Mouse (Mus musculus) lung, embryonic 16.5 days (tissue): ENCODE measurements around the gene Abi3. TPM values are rescaled to one million over a fixed set of nuclear protein-coding genes. Genes with fewer than 3 reads are reported as not detected.

Experiments used
- ATAC-seq: fragments of 200-750 bp; cut with Nextera tagmentation; 2 replicates; pipeline ENCODE4 v1.8.0; 2017; ENCODE audit warnings: low read depth, mild to moderate bottlenecking, moderate library complexity
- H3K27ac ChIP-seq: fragments of 300-500 bp; sonication (generic); 2 replicates; pipeline ENCODE4 v1.5.1; 2014; ENCODE audit warnings: mild to moderate bottlenecking, control low read depth, low read length
- H3K27me3 ChIP-seq: fragments of 300-500 bp; sonication (generic); 2 replicates; pipeline ENCODE4 v1.6.1; 2014; ENCODE audit warnings: low read depth, low read length, mixed read lengths; ENCODE audit not compliant: control insufficient read depth, insufficient read depth
- H3K36me3 ChIP-seq: fragments of 300-500 bp; sonication (generic); 2 replicates; pipeline ENCODE4 v1.6.1; 2014; ENCODE audit warnings: low read length; ENCODE audit not compliant: control insufficient read depth, insufficient read depth
- H3K4me1 ChIP-seq: fragments of 300-500 bp; sonication (generic); replicated peaks from 2 replicates; pipeline ENCODE4 v1.6.1; 2014; ENCODE audit warnings: low read length, mixed read lengths; ENCODE audit not compliant: control insufficient read depth, insufficient read depth
- H3K4me2 ChIP-seq: fragments of 300-500 bp; sonication (generic); 2 replicates; pipeline ENCODE4 v1.6.1; 2014; ENCODE audit warnings: low read depth, low read length, control low read depth
- H3K4me3 ChIP-seq: fragments of 300-500 bp; sonication (generic); 2 replicates; pipeline ENCODE4 v1.5.1; 2014; ENCODE audit warnings: mild to moderate bottlenecking, low read length, control low read depth
- H3K9ac ChIP-seq: fragments of 300-500 bp; sonication (generic); 2 replicates; pipeline ENCODE4 v1.6.1; 2014; ENCODE audit warnings: low read length, control low read depth
- H3K9me3 ChIP-seq: fragments of 300-500 bp; sonication (generic); 2 replicates; pipeline ENCODE4 v1.6.1; 2016; ENCODE audit warnings: low read length; ENCODE audit not compliant: control insufficient read depth
- WGBS: fragments of 180-500 bp; shearing (Covaris S2); extraction: QIAGEN DNeasy Blood & Tissue Kit; methylation state at CpG from one replicate; pipeline ENCODE4 v1.1.7; 2014; 5-methylcytosine and 5-hydroxymethylcytosine counted together
- polyA plus RNA-seq: library from polyadenylated mRNA; unstranded; fragments of >200 nt; fragmentation: Nextera tagmentation; extraction: Ambion mirVana; gene quantifications from 2 replicates; pipeline ENCODE4 v1.2.1, GENCODE M21; 2015

Abi3 gene
- polyA plus RNA-seq, 1 experiment from 2014 or later: 16.0 TPM

DNA sequence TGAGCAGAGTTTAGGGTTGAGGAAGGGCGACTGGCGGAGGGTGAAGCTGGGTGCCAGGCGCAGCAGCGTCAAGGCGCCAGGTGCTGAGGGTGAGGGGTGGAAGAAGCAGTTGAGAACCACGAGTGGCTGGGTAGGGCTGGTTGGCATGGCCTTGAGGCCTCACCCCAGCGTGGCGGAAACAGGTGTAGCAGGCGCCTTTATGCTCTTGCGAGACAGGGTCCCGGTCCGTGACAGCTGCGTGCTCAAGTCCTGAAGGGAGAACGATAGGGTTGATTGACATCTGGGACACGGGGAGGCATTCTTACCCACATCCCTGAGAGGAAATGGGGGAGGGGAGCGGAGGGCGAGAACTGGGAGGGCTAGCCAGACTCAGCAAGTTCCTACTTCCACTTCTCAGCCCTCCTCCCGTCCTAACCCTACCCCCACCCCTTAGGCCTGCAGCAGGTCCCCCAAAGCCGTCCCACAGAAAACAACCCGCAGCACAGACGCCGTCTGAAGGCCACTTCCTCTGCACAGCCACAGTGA is 8.1 kb downstream of the Abi3 start:
- peaks cover 53% of the 10 kb centered on the region for H3K27me3 ChIP-seq
- 0 out of 2 replicates have a peak overlapping the region, but pooled peaks have one; percentile 2 for H3K4me3 ChIP-seq
- no peaks in the 10 kb centered on the region for H3K9me3 ChIP-seq
- peak overlapping the region; percentile 40 for H3K4me2 ChIP-seq
- H3K27ac ChIP-seq: peak overlapping the region; percentile 32; the same call in 1 of the 2 replicates
- peak; percentile 30 for ATAC-seq
- no peaks in the 10 kb centered on the region for H3K36me3 ChIP-seq
- H3K4me1 ChIP-seq: peaks cover 54% of the 10 kb centered on the region
- 0 out of 2 replicates have a peak overlapping the region, but pooled peaks have one; percentile 29 for H3K9ac ChIP-seq
- WGBS: 8% methylated on average over 22 of the region's 22 CpGs

DNA sequence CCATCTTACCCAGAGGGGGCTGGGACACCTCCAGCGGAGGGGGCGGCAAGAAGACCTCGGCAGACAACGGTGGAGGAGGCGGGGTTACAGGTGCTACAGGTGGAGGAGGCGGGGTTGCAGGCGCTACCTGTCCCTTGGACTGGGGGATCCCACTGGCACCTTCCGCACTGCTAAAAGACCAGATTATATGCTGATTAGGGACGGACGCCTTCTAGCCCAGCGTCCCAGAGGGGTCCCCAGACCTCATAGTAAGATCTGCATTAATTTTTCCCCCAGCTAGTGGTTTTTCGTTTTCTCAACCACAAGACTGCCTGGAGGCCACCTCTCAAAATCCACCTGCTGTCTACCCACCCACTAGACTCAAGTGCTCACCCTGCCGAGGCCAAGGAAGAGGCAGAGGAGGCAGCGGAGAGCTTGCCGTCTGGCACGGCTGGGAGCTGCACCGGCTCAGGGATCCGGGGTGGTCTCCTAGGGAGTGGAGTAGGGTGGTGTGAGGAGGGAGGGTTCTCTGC is 8.6 kb downstream of the Abi3 start:
- H3K4me2 ChIP-seq: peak overlapping the region; percentile 40
- peak; percentile 9 for ATAC-seq
- H3K36me3 ChIP-seq: no peaks in the 10 kb centered on the region

DNA sequence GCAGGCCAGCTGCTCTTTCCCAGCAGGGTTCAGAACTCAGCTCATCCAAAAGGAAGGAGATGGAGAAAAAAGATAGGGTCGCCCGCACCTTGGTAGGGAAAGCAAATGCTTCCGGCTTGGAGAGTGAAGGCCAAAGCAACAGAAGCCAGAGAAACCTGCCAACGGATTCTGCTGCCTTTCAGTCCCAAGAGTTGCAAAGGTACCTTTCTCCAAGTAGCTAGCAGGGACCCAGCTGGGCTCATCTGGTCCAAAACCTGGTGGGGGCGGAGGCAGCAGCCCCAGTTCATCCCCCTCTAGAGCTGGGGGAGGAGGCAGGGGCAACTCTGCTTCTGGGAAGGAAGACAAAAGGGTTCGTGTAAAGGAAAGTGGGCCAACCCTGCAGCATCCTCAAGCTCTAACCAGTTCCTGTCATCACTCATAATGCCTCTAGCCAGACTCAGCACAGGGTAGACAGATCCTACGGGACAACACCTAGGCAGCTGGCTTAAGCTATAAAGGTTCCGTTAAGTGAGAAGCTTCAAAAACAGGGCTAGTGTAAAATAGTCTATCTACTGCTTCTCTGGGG is 9.2 kb downstream of the Abi3 start:
- Histone ChIP-seq H3K4me1 (peaks cover 52% of the 10 kb centered on the region), H3K27ac (no peak overlapping the region), H3K9me3 (no peaks in the 10 kb centered on the region), H3K4me3 (no peak overlapping the region), H3K9ac (no peak overlapping the region), H3K27me3 (peaks cover 64% of the 10 kb centered on the region), H3K36me3 (no peaks in the 10 kb centered on the region), H3K4me2 (no peak overlapping the region; the same call in 1 of the 2 replicates)
- 29% methylated on average over 8 of the region's 8 CpGs for WGBS
- ATAC-seq: no peak

More for the DNA sequence above, 8.6 kb downstream of the Abi3 start:
- H3K27me3 ChIP-seq: peaks cover 58% of the 10 kb centered on the region
- H3K9me3 ChIP-seq: no peaks in the 10 kb centered on the region
- H3K4me3 ChIP-seq: no peak overlapping the region
- H3K27ac ChIP-seq: peak overlapping the region; percentile 32; the same call in 1 of the 2 replicates
- WGBS: 11% methylated on average over 18 of the region's 18 CpGs
- 0 out of 2 replicates have a peak overlapping the region, but pooled peaks have one; percentile 29 for H3K9ac ChIP-seq
- peaks cover 54% of the 10 kb centered on the region for H3K4me1 ChIP-seq

DNA sequence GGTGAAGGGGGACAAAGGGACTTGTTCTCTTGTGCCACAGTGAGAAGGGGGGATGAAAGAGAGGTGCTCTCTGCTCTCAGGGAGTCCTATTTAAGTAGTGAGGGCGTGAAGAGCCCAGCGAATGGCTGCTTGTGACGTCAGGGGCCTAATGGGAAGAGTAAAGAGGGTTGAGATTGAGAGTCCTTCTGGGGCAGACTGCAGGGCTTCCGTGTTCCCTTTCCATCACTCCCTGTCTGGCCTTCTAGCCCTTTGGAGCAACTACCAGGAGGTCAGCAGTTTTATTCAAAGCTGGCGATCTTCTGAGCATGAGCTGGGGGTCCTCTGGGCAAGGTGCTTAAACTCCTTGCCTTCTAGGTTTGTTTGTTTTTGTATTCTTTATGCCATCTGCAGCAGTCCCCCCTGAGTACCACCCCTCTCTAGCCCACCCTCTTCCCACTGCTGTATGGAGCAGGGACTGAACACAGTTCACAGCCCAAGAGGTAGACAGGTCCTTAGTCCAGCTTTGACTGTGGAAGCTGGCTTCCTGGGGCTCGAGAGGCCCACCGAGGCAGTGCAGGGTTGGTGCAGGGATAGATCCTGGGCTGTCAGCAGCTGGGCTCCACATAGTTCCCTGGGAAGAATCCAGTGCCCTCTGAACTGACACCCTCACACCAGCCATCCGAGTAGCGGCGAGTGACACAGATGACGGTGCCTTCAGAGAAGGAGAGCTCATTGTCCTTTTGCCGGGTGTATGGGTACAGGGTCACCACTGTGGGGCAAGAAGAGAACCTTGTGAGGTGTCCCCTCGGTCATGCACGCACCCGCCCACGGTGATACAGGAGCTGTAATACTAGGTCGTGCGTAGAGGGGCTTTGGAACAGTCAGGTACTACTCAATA is 9.9 kb downstream of the Abi3 start:
- H3K27me3 ChIP-seq: peaks cover 64% of the 10 kb centered on the region
- WGBS: 53% methylated on average over 18 of the region's 18 CpGs

DNA sequence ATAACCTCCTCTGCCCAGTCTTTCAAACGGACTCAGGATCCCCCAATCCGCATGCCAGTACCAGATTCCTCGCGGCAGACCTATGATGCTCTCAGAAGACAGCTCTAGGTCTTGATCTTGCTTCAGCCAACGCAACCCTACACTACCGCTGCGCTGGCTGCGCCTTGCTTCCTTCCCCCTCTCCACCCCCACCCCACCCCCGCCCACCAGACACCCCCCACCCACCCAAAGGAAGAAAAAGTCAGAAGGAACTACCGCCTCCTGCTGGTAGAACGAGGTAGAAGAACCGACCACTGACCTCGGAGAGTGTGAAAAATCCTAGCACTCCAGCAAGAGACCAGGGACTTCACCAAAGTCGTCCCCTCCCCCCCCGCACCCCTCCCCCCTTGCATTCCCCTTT is 10.6 kb downstream of the Abi3 start:
- ATAC-seq: no peak
- peak overlapping the region; percentile 46; the same call in 1 of the 2 replicates for H3K4me2 ChIP-seq
- H3K9ac ChIP-seq: no peak overlapping the region
- peak overlapping the region; percentile 31 for H3K4me3 ChIP-seq
- peaks cover 41% of the 10 kb centered on the region for H3K4me1 ChIP-seq
- H3K27me3 ChIP-seq: peaks cover 70% of the 10 kb centered on the region
- no peaks in the 10 kb centered on the region for H3K9me3 ChIP-seq
- no peak overlapping the region for H3K27ac ChIP-seq
- H3K36me3 ChIP-seq: no peaks in the 10 kb centered on the region
- WGBS: 3% methylated on average over 13 of the region's 15 CpGs

More for the DNA sequence above, 9.9 kb downstream of the Abi3 start:
- Histone ChIP-seq H3K4me2 (no peak overlapping the region), H3K4me3 (no peak overlapping the region), H3K36me3 (no peaks in the 10 kb centered on the region), H3K4me1 (peaks cover 49% of the 10 kb centered on the region), H3K9me3 (no peaks in the 10 kb centered on the region), H3K9ac (no peak overlapping the region), H3K27ac (no peak overlapping the region)
- ATAC-seq: no peak

DNA sequence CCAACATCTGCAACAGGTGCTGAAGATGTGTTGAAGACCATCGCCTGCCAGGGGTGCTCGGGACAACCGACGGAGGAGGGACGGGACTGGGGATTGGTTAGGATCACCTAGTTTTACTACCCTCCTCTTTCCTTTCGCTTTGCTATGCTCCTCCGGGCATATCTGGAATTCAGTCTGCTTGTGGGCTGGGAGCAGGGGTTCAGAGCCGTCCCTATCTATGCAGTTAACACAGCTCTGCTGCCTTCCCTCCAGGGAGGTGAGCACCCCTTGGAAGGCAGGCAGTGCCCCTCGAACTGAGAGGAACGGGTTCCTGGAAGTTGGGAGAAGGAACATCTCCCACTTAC is 11.0 kb downstream of the Abi3 start:
- H3K4me2 ChIP-seq: peak overlapping the region; percentile 46
- no peaks in the 10 kb centered on the region for H3K36me3 ChIP-seq
- no peaks in the 10 kb centered on the region for H3K9me3 ChIP-seq
- ATAC-seq: no peak
- no peak overlapping the region for H3K27ac ChIP-seq
- peaks cover 37% of the 10 kb centered on the region for H3K4me1 ChIP-seq
- H3K27me3 ChIP-seq: peaks cover 74% of the 10 kb centered on the region
- 2% methylated on average over 10 of the region's 10 CpGs for WGBS
- peak overlapping the region; percentile 40 for H3K9ac ChIP-seq
- H3K4me3 ChIP-seq: peak overlapping the region; percentile 31

DNA sequence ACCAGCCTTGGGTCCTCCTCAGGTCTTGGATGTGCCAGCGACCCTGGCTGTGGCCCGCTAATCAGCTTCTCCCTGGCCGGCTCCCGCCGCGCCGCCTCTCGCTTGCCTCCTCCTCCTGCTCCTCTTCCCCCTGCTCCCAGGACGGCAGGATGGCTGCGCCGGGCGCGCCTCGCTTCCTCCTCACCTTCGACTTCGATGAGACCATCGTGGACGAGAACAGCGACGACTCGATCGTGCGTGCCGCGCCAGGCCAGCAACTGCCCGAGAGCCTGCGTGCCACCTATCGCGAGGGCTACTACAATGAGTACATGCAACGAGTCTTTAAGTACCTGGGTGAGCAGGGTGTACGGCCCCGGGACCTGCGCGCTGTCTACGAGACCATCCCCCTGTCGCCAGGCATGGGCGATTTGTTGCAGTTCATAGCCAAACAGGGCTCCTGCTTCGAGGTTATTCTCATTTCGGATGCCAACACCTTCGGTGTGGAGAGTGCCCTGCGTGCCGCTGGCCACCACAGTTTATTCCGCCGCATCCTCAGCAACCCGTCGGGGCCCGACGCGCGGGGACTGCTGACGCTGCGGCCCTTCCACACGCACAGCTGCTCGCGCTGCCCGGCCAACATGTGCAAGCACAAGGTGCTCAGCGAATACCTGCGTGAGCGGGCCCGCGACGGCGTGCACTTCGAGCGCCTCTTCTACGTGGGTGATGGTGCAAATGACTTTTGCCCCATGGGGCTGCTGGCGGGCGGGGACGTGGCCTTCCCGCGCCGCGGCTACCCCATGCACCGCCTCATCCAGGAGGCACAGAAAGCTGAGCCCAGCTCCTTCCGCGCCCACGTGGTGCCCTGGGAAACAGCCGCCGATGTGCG is 11.6 kb downstream of the Abi3 start:
- Histone ChIP-seq H3K36me3 (no peaks in the 10 kb centered on the region), H3K4me3 (peak overlapping the region; percentile 31), H3K9ac (peak overlapping the region; percentile 40), H3K4me1 (peaks cover 32% of the 10 kb centered on the region), H3K9me3 (no peaks in the 10 kb centered on the region), H3K27me3 (peaks cover 75% of the 10 kb centered on the region), H3K4me2 (peak overlapping the region; percentile 46), H3K27ac (no peak overlapping the region)
- 3% methylated on average over 80 of the region's 80 CpGs for whole genome bisulfite sequencing
- ATAC-seq: no peak

DNA sequence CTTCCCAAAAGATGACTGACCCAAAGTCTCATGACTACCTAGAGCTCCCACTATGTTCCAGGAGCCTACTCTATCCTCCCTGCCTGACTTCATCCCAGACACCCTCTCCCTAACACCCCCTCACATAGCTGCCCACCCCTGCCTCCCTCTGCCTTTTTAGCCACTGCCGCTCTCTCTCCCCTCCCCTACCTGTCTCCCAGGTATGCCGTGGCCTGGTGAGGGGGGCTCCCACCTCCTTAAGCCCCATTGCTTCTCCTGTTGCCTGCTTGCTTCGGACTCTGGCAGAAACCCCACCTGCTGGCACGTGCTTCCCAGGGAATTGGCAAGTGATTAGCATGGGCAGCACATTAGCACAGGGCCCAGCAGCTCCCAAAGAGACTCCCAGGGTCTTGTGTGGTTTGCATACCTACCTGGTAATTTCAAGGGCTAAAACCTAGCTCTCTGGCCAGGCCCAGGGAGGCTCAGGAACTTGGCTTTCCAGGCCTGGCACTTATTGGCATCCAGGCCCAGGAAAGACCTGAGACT is 12.7 kb downstream of the Abi3 start:
- H3K27ac ChIP-seq: no peak overlapping the region
- H3K36me3 ChIP-seq: no peaks in the 10 kb centered on the region
- no peak overlapping the region for H3K9ac ChIP-seq
- no peak overlapping the region for H3K4me3 ChIP-seq
- no peak for ATAC-seq
- 43% methylated on average over 4 of the region's 4 CpGs for WGBS
- H3K9me3 ChIP-seq: no peaks in the 10 kb centered on the region
- peaks cover 30% of the 10 kb centered on the region for H3K4me1 ChIP-seq
- H3K4me2 ChIP-seq: no peak overlapping the region
- H3K27me3 ChIP-seq: peaks cover 82% of the 10 kb centered on the region
